Mouse (Mus musculus) stomach, postnatal 0 days (tissue): ENCODE data around the gene Ptgir.

Experiments
- CTCF ChIP-seq: IDR thresholded peaks from 2 replicates; pipeline ENCODE4 v1.5.1; 2016; ENCODE audit warnings: antibody characterized with exemption, low read depth, mild to moderate bottlenecking, moderate library complexity
- EP300 ChIP-seq: optimal IDR thresholded peaks from 2 replicates; pipeline ENCODE3; 2016; ENCODE audit warnings: antibody characterized with exemption

- TF ChIP-seq CTCF (no peak), EP300 (peak; percentile 39)
These were observed 26.3 kb upstream of the Ptgir start for GRCm38 (mm10) chr7:16879796-16880547.
